Mouse (Mus musculus) myocyte (in vitro differentiated cells): ENCODE measurements at regions not wholly inside any gene's neighbourhood (a gene's known extent, or its start where the extent isn't known, plus 50 kb on each side); places are given as distances from the start of the nearest gene placed in this dataset.

Experiments
- CEBPB ChIP-seq: IDR thresholded peaks from 2 replicates; pipeline ENCODE4 v1.6.1; 2011; ENCODE audit warnings: mild to moderate bottlenecking, moderate library complexity; ENCODE audit not compliant: poor library complexity, insufficient read depth, severe bottlenecking
- E2F4 ChIP-seq: IDR thresholded peaks from one replicate; pipeline ENCODE4 v1.6.1; 2011; ENCODE audit warnings: mild to moderate bottlenecking, control low read depth, moderate library complexity; ENCODE audit not compliant: insufficient read depth
- MAX ChIP-seq: IDR thresholded peaks from one replicate; pipeline ENCODE4 v1.6.1; 2011; ENCODE audit warnings: low read depth, mild to moderate bottlenecking, control low read depth
- MYOD1 ChIP-seq, 3 experiments: IDR thresholded peaks; one replicate each; pipeline ENCODE4 v1.6.1; 2011; ENCODE audit warnings: control low read depth in 2 of 3, low read depth in 2 of 3, mild to moderate bottlenecking in 2 of 3, moderate library complexity in 1 of 3; ENCODE audit not compliant: insufficient read length in 2 of 3, control insufficient read depth in 1 of 3
- MYOG ChIP-seq, 3 experiments: IDR thresholded peaks; one replicate each; pipeline ENCODE4 v1.6.1; 2011; ENCODE audit warnings: control low read depth in 2 of 3, low read depth in 2 of 3, mild to moderate bottlenecking in 2 of 3; ENCODE audit not compliant: insufficient read length in 2 of 3, control insufficient read depth in 1 of 3, insufficient read depth in 1 of 3
- POLR2A ChIP-seq: IDR thresholded peaks from one replicate; pipeline ENCODE4 v1.6.1; 2011; ENCODE audit warnings: low read depth, mild to moderate bottlenecking, control low read depth, moderate library complexity; ENCODE audit not compliant: insufficient read length
- SRF ChIP-seq: IDR thresholded peaks from one replicate; pipeline ENCODE4 v1.6.1; 2011; ENCODE audit warnings: low read depth; ENCODE audit not compliant: control insufficient read depth, insufficient read length
- TCF12 ChIP-seq: IDR thresholded peaks from one replicate; pipeline ENCODE4 v1.6.1; 2011; ENCODE audit warnings: mild to moderate bottlenecking, control low read depth; ENCODE audit not compliant: poor library complexity, insufficient read depth, severe bottlenecking
- USF1 ChIP-seq: IDR thresholded peaks from one replicate; pipeline ENCODE4 v1.6.1; 2011; ENCODE audit warnings: low read depth, mild to moderate bottlenecking, control low read depth, moderate library complexity

DNA sequence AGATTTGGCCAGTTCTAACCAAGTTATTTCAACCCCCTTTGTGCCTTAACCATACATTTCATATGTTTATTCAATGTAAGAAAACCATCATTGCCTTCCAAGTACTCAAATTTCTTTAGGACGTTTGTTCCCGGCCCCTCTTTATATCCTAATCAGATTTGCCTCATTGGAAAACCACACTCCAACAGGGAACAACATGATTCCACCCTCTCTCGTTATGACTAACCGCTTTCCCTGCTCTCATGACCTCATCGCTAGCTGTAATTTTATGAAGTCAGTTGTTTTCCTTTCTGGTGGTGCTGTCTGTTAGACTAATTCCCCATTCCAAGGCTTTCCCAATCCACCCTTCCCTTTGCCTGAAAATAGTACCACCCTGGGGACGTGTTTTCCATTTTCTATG is 165.0 kb downstream of the Plod2 start:
- TF ChIP-seq TCF12 (no peak), MAX (no peak), POLR2A (no peak), E2F4 (no peak), SRF (no peak), MYOD1 (IDR thresholded peaks at IDR 0.05; ENCODE audit: control insufficient read depth in 1 of 3, insufficient read length in 2 of 3, low read depth in 2 of 3) (no peak), CEBPB (no peak), MYOG (IDR thresholded peaks at IDR 0.05; ENCODE audit: control insufficient read depth in 1 of 3, insufficient read depth in 1 of 3, insufficient read length in 2 of 3, low read depth in 2 of 3) (no peak), USF1 (no peak)
